Mouse (Mus musculus): ENCODE measurements around the gene Smim9.
A peak's percentile ranks its signal among the peaks of the same experiment; 100 is the strongest.
"Not testable (repeated sequence)": the region's sequence is repeated elsewhere in the genome, so short reads cannot be mapped to it uniquely, and the experiment has no call there.

Smim9 gene

GRCm38 (mm10) chrX:75163670-75164069, at the start of gene Smim9:
Gene Smim9 (minus strand): TSS chrX:75163770.
- DNase-seq (ENCODE audit: low read depth, low spot score), result no peak

DNA sequence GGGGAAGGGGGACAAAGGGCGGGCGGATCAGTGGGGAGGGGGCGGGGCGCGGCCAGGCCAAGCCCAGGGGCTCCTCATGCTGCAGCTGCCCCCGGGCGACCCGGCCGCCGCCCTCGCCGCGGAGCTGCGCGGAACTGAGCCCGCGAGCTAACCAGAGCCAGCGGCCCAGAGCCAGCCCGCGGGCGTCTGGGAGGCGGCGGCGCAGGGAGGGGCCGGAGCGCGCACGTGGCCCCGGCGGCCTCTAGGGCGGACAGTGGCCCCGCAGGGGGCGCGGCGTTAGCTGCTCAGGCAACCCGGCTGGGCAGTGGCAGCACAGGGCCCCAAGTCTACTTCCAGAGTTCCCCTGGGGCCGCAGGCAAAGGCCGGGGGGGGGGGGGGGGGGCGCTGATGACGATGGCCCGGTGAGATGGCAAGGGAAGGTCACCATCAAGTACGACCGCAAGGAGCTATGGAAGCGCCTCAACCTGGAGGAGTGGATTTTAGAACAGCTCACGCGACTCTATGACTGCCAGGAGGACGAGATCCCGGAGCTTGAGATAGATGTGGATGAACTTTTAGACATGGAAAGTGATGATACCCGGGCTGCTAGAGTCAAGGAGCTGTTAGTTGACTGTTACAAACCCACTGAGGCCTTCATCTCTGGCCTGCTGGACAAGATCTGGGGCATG, 7.9 kb downstream of the Smim9 start:
- DNase-seq (ENCODE audit: low read depth, low spot score), result no peak

GRCm38 (mm10) chrX:75152249-75152648, 11.3 kb downstream of the Smim9 start:
- DNase-seq (ENCODE audit: low read depth, low spot score), result no peak

DNA sequence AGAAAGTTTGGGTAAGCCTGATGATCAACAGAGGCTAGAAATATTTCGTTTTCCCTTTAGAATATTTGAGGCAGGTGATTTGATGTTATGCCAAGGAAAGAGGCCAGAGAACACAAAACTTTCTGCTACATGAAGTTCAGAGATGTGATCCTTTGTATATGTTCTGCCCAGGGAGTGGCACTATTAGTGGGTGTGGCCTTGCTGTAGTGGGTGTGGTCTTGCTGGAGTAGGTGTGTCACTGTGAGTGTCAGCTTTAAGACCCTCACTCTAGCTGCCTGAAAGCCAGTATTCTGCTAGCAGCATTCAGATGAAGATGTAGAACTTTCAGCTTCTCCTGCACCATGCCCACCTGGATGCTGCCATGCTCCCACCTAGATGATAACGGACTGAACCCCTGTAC, 13.3 kb downstream of the Smim9 start:
- DNase-seq (ENCODE audit: low read depth, low spot score), result no peak

DNA sequence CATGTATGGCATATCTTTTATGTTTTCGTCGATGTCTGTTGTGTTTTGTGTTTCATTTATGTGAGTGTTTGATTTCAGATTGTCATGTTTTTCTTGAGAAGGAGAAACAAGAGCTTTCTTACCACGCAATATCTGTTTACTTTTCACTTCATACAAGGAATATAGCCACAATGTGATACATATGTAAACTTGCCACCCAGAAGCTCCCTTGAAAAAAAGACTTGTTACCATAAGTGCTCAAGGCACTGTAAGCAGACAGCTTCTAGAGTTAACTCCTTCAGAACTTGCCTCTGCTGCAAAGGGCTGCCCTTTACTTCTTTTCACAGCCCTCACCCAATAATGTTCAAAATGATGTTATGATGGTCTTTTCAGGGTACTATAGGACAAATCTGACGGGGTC, 15.2 kb downstream of the Smim9 start:
- no peak for DNase-seq (ENCODE audit: low read depth, low spot score)

GRCm38 (mm10) chrX:75143124-75143555, 20.4 kb downstream of the Smim9 start:
- not testable (repeated sequence) for DNase-seq (ENCODE audit: low read depth, low spot score)

DNA sequence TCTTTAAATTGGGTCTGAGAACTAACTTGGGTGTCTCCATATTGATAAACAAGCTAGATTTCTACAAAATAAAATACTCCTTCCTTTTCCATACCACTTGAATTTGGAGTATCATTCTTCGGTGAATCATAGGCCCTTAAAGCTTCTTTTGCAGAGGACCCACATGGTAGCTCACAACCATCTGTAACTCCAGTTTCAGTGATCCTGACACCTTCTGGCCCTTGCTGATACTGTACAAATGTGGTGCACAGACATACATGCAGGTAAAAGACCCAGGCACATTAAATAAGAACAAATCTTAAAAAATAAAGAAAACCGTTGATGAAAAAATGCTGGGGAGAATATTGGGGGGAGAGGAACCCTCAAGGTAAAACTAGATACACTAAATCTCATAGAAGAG, 25.4 kb downstream of the Smim9 start:
- DNase-seq (ENCODE audit: low read depth, low spot score), result peak; percentile 11

DNA sequence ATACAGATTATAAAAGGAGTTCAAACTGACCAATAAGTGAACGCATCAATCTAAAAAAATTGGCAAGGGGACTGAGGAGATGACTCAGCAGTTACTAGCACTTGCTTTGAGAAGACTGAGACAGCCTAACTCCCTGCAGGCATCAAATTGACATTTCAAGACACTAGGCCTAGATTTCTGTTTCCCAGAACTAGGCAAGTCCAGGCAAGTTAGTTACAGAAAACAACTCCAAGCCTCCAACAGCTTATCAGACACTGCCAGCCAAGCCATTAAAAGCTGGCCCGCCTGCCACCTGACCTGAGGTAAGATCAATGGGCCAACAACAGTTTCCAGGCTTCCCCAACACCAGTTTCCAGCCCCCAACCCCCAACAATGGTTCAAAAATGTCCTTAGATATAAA, 25.8 kb downstream of the Smim9 start:
- peak; percentile 81 for DNase-seq (ENCODE audit: low read depth, low spot score)

GRCm38 (mm10) chrX:75136938-75137337, 26.6 kb downstream of the Smim9 start:
- peak; percentile 66 for DNase-seq (ENCODE audit: low read depth, low spot score)

GRCm38 (mm10) chrX:75130467-75131160, 33.0 kb downstream of the Smim9 start, which contains the start of gene Mpp1:
Gene Mpp1 (minus strand): TSS chrX:75131016.
- peak; percentile 93 for DNase-seq (ENCODE audit: low read depth, low spot score)

- DNase-seq (ENCODE audit: low read depth, low spot score), result no peak
These were observed 34.1 kb downstream of the Smim9 start for GRCm38 (mm10) chrX:75129474-75129873.

- peak; percentile 34 for DNase-seq (ENCODE audit: low read depth, low spot score)
These were observed 35.1 kb downstream of the Smim9 start for GRCm38 (mm10) chrX:75128333-75128980.

GRCm38 (mm10) chrX:75126893-75127292, 36.7 kb downstream of the Smim9 start:
- no peak for DNase-seq (ENCODE audit: low read depth, low spot score)

GRCm38 (mm10) chrX:75125606-75126005, 38.0 kb downstream of the Smim9 start:
- no peak for DNase-seq (ENCODE audit: low read depth, low spot score)

- DNase-seq (ENCODE audit: low read depth, low spot score), result no peak
These were observed 48.0 kb downstream of the Smim9 start for GRCm38 (mm10) chrX:75115550-75115949.

- DNase-seq (ENCODE audit: low read depth, low spot score), result no peak
These were observed 61.3 kb downstream of the Smim9 start for GRCm38 (mm10) chrX:75102293-75102692.

GRCm38 (mm10) chrX:75098799-75099198, 64.8 kb downstream of the Smim9 start:
- no peak for DNase-seq (ENCODE audit: low read depth, low spot score)

- DNase-seq (ENCODE audit: low read depth, low spot score), result peak; percentile 42
These were observed 67.3 kb downstream of the Smim9 start for GRCm38 (mm10) chrX:75096163-75096770.
